Mouse (Mus musculus): ENCODE results near the gene Ptprn2.

Ptprn2 gene

DNA sequence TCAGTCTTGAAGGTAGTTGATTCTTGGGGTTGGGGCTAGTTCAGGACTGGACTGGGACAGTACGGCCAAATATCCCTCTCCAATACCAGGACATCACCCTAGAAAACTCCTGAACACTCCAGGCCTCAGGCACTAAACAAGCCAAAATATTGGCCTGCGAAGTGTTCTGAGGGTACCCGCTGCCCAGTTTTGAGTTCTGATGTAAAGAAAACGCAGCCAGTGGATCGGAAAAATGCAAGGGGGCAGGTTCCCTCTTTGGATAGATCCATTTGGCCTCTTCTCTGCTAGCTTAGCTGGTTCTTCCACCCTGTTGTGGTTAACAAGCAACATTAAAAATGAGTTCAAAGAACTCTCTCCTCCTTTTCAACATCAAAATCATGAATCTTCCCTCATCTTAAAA is 670.7 kb downstream of the Ptprn2 start:
- in situ Hi-C loops (cut with MboI; ENCODE audit: low pct_unique_long_range_greater_than_20kb in 1 of 2, low sequenced_read_pairs in 2 of 2, unreplicated experiment in 1 of 2) = no loop called here

DNA sequence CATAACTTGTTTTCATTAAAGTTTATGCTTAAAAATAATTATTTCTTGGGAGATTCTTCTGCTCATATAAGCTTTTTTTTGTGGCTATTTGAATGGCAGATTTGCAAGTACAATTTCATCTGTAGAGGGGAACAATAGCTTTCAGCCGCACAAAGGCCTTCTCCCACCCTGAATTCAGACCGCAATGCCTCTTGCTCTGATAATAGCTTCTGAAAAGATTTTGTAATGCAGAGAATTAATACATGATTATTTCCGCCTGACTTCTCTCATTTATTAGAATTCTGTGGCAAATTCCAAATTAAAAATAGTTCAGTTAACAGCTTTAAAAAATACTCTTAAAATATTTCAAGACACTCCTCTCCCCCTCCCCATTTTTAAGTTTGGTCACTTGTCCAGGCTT is 671.3 kb downstream of the Ptprn2 start:
- in situ Hi-C loops (cut with MboI; ENCODE audit: low pct_unique_long_range_greater_than_20kb in 1 of 2, low sequenced_read_pairs in 2 of 2, unreplicated experiment in 1 of 2) = no loop called here

DNA sequence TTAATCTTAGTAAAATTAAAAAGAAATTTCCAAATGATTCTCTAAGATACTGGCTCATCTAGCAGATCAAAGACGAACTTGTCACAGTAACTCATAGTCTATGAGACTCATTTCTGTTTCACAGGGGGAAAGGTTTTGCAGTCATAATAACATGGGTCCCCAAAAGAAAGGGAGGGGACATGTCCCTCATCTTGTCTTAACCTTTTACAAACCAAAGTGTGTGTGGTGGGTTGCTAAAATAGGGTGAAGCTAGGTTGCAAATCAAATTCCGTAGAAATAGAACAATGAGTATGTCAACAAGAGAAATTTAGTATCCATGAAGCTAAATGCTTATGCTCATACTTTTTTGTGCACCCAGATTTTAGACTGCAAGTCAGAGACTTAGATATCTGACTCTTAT is 671.7 kb downstream of the Ptprn2 start:
- in situ Hi-C loops (cut with MboI; ENCODE audit: low pct_unique_long_range_greater_than_20kb in 1 of 2, low sequenced_read_pairs in 2 of 2, unreplicated experiment in 1 of 2) = no loop called here

DNA sequence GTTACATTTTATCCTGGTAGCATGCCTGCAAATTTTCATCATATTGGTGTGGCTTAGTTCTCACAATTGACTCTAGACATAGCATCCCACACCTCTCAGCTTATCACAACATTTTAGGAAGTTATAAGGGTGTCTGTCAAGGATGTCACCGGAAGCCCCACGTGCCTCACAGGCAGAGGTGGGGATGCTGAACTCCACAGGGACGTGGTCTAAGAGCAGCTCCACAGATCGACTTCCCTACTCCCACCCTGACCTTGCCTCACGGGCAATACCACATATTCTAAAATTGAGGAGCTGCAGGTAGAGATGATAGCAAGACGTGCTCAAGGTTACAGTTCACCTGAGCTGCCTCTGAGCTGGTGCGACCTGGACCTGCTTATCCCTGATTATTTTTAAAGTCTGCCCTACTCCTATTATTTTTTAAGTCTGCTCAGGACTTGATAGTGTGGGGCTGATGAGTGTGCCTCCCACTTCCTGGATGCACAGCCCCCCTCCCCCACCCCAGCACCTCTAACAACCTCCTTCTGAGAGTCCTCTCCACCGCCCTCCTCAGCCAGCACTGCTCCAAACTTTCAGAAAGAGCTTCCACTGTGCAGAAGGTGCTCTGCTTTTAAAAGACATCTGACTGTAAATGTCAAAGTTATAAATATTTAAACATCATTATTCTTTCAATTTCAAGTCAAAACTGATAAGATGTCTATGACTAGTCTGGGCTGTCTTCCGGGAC is 672.3 kb downstream of the Ptprn2 start:
- in situ Hi-C loops (cut with MboI; ENCODE audit: low pct_unique_long_range_greater_than_20kb in 1 of 2, low sequenced_read_pairs in 2 of 2, unreplicated experiment in 1 of 2) = no loop called here

DNA sequence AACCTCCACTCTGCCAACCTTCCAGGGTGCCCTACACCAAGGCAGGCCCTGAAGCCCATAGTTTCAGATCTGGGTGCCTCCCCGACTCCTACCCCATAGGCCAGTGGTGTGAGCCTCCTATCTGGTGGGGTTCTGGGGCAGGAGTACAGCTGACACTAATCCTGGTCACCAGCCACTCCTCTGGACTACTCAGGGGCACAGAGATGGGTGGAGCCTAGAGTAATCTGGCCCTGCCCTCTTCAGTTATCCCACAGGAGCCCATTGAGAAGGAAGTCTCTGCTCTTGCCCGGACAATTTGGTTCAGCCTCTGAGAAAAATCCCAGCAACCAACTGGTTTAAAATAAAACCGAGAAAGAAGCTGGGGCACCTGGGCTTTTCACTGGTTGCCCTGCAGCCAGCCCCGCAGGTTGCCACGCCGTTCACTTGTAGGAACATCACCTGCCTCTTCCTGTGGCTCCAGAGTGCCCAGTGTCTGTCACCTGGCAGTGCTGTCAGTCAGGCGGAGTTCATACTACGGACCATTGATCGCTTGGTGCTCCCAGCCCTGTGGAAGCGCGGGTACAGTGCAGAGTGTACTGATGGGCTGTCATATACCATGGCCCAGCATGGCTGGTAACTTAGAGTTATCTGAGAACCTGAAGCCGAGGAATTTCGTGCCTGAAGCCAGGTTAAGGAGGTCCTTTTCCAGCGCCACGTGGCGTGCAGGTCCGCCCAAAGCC is 673.6 kb downstream of the Ptprn2 start:
- in situ Hi-C loops (cut with MboI; ENCODE audit: low pct_unique_long_range_greater_than_20kb in 1 of 2, low sequenced_read_pairs in 2 of 2, unreplicated experiment in 1 of 2) = no loop called here

- in situ Hi-C loops (cut with MboI; ENCODE audit: low pct_unique_long_range_greater_than_20kb in 1 of 2, low sequenced_read_pairs in 2 of 2, unreplicated experiment in 1 of 2) = no loop called here
These were observed 674.2 kb downstream of the Ptprn2 start for GRCm38 (mm10) chr12:117159669-117160210.

DNA sequence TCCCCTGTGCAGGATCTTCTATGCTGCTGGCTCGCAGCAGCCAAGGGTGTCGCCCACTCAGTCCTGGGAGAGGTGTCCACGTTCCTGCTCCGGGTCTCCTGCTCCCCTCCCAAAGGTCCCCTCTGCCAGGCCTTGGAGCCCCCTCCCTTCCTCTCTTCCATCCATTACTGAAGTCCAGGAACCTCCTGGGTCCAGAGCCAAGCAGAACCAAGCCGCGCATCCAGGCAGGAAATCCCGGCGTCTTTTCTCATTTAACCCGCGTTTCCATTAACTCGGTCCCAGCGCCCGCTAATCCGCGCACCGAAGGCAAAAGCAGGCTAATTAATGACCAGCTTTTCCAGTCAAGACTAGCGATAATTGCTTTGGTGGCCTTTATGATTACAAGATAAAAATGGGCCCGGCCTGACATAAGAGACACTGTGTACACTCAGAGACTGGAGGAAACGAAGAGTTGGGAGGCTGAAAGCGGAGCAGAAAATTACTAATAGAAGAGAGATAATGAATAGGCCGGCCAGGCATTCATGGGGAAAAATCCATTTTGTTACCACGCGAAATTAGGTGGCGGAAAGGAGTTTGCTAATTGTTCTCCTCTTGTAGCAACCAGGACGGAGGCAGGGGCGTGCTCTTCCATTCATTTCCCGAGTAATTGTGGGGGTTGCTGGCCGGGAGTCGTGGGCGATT is 674.8 kb downstream of the Ptprn2 start:
- in situ Hi-C loops (cut with MboI; ENCODE audit: low pct_unique_long_range_greater_than_20kb in 1 of 2, low sequenced_read_pairs in 2 of 2, unreplicated experiment in 1 of 2) = no loop called here

DNA sequence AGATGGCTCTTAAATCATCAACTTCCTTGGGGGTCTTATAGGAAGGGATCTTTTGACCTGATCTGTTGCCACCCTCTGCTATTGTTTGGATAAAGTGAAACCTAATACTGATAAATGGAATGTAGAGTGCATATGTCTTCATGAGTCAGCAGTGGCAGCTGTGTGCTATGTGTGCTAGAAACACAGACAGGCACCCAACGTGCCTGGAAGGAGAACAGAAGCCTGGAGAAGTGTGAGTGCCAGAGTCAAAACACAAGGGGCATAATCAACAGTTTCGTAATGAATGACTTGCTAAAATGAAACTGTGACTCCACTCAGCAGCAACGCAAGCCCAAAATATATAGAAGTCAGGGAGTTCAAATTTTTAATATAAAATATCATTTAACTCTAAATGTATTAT is 676.7 kb downstream of the Ptprn2 start:
- in situ Hi-C loops (cut with MboI; ENCODE audit: low pct_unique_long_range_greater_than_20kb in 1 of 2, low sequenced_read_pairs in 2 of 2, unreplicated experiment in 1 of 2) = no loop called here

DNA sequence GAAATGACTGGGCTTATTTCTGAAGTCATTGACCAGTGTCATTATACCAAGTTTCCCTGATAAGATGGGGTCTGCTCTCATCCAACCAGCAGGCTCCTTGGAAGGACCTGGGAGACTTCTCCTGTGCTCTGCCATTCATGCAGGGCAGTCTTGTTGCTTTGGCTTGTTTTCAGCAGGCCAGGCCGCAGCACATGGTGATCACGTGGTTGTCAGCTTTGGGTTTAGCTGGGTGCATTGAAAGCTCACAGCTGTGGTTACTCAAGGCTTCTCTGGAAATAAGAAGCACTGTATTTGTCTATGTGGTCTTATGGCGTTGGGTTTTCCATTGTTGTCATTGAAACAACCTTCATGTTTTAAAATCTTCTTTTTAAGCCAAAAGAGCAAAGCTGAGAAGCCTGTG is 678.3 kb downstream of the Ptprn2 start:
- in situ Hi-C loops (cut with MboI; ENCODE audit: low pct_unique_long_range_greater_than_20kb in 1 of 2, low sequenced_read_pairs in 2 of 2, unreplicated experiment in 1 of 2) = no loop called here

DNA sequence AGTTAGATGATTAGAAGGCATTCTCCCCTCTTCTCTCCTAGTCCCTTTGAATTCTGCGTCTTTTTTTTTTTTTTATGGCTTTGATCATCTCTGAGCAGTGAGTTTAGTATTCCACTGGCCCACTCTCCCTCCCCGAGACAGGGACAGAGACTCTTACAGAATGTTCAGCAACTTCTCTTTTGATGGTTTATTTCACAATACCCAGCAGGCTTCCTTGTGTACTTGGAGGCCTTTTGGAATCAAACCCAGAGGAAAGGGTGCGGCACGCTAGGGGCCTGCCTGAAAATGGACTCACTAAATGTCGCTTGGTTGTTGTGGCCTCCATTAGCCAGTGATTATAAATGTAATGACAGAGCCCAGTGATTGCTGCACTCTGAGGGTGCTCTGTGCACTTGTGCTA is 680.7 kb downstream of the Ptprn2 start:
- in situ Hi-C loops (cut with MboI; ENCODE audit: low pct_unique_long_range_greater_than_20kb in 1 of 2, low sequenced_read_pairs in 2 of 2, unreplicated experiment in 1 of 2) = no loop called here

GRCm38 (mm10) chr12:117169670-117170069 is 684.1 kb downstream of the Ptprn2 start:
- in situ Hi-C loops (cut with MboI; ENCODE audit: low pct_unique_long_range_greater_than_20kb in 1 of 2, low sequenced_read_pairs in 2 of 2, unreplicated experiment in 1 of 2) = no loop called here

DNA sequence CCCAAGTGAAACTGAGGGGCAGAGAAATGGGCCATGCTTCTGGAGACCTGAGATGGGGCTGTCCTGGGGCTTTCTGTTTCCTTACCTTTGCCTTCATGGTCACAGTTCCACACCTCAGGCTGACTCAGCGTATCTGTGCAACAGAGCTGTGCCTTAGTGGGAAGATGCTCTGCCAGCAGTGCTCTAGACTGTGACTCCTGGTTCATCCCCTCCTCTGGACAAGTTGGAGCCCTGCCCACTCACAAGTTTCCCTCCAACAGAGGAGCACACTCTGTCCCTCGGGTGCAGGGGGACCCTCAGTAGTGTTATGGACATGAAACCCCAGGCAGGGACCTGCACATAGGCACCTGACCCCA is 687.0 kb downstream of the Ptprn2 start:
- in situ Hi-C loops (cut with MboI; ENCODE audit: low pct_unique_long_range_greater_than_20kb in 1 of 2, low sequenced_read_pairs in 2 of 2, unreplicated experiment in 1 of 2) = no loop called here

GRCm38 (mm10) chr12:117172885-117173529 is 687.5 kb downstream of the Ptprn2 start:
- in situ Hi-C loops (cut with MboI; ENCODE audit: low pct_unique_long_range_greater_than_20kb in 1 of 2, low sequenced_read_pairs in 2 of 2, unreplicated experiment in 1 of 2) = no loop called here

DNA sequence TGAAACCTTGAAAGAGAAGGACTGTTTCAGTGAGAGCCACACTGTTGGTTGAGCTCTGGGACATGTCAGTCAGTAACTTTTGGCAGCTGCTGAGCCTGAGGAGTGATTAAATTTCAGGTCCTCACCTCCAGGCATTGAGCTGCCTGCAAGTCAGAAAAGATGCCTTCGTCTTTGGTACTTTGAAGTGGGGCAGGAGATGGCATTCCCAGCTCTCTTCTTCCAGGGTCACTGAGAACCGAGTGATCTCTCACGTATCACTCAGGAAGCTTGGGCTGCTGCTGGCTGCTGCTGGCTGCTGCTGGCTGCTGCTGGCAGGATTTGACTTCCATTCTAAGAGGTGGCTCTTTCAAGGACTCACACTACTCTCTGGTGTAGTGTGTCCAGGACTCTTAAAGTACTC is 688.7 kb downstream of the Ptprn2 start:
- in situ Hi-C loops (cut with MboI; ENCODE audit: low pct_unique_long_range_greater_than_20kb in 1 of 2, low sequenced_read_pairs in 2 of 2, unreplicated experiment in 1 of 2) = no loop called here

GRCm38 (mm10) chr12:117175072-117175681 is 689.7 kb downstream of the Ptprn2 start:
- in situ Hi-C loops (cut with MboI; ENCODE audit: low pct_unique_long_range_greater_than_20kb in 1 of 2, low sequenced_read_pairs in 2 of 2, unreplicated experiment in 1 of 2) = no loop called here

DNA sequence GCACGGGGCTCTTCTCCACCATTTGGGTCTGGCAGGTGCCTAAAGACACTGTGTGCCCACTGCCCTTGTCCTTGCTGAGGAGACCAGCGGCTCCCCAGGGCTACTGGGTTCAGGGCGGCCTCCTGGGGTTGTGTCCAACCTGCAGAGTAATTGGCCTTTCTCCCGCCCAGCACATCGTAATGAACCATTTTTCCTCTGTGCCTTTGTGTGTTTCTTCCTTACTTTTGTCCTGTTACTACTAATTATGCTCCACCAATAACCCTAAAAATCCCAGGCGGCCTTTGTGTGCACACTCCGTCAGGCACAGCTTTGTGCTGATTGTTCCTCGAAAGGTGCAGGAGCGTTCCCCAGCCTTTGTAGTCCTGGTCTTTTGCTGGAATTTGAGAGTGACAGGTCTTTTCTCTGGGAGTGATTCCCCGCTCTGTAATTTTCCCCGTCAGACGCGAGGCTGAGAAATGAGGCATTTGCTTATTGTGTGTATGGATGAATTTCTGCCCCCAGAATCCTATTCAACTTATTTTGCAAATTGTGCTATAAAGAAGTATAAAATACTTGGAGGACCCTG is 690.8 kb downstream of the Ptprn2 start:
- in situ Hi-C loops (cut with MboI; ENCODE audit: low pct_unique_long_range_greater_than_20kb in 1 of 2, low sequenced_read_pairs in 2 of 2, unreplicated experiment in 1 of 2) = no loop called here

- in situ Hi-C loops (cut with MboI; ENCODE audit: low pct_unique_long_range_greater_than_20kb in 1 of 2, low sequenced_read_pairs in 2 of 2, unreplicated experiment in 1 of 2) = no loop called here
These were observed 701.6 kb downstream of the Ptprn2 start for GRCm38 (mm10) chr12:117187167-117187566.

DNA sequence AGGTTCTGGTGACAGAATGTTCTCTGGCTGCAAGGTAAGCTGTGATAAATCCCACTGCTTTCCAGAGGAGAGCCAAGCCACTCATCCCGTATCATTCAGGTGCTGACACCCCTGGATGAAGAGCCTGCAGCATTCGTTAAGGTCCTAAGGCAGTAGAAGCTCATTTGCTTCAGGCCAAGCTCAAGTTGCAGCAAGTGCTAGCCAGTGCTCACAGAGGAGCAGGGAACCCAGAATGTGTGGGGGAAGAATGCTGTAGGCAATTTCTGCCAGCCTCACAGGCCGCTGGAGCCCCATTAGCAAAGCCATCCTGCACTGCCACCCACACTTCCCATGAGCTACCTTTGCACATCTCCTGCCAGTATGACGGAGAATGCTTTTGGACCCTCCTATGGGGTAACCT is 706.5 kb downstream of the Ptprn2 start:
- in situ Hi-C loops (cut with MboI; ENCODE audit: low pct_unique_long_range_greater_than_20kb in 1 of 2, low sequenced_read_pairs in 2 of 2, unreplicated experiment in 1 of 2) = no loop called here
